Mouse (Mus musculus) embryonic stem cell, embryonic (primary cell): ENCODE measurements around the gene Shank2.

ENCODE experiments used
- CTCF ChIA-PET, 4 experiments: fragments of 300-600 bp in 2 of 4; fragments of 350-600 bp in 2 of 4; sonication (Branson Sonifier 250); formaldehyde crosslinking; loops; one replicate each; lab custom pipeline; 2022; ENCODE audit warnings: inconsistent platforms in 2 of 4; lab: Charles Lee
- POLR2A ChIA-PET, 4 experiments: fragments of 300-600 bp in 2 of 4; fragments of 350-600 bp in 2 of 4; sonication (Branson Sonifier 250); formaldehyde crosslinking; loops; one replicate each; lab custom pipeline; 2022; ENCODE audit warnings: antibody characterized with exemption in 4 of 4, inconsistent platforms in 1 of 4; lab: Charles Lee

The Shank2 gene

DNA sequence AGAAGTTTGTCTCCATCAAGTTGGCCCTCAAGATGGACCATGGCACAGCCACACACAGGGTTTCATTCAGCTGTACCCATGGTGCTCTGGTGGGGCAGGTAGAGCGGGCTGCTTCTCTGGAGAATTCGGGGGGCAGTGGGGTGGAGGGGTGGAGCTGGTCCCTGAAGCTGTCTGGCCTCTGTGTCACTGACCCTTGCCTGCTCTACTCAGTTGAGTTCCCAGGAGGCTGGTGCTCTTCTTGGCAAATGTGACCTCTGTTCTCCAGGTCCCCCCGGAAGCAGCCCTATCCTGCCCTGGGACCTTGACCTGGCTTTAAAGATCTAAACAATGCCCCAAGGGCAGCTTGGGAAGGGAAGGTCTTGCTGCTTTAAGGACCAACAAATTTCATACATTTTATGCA is 20.1 kb downstream of the Shank2 start:
- ChIA-PET CTCF (no interaction called here), POLR2A (interaction anchor here in 1 of 4 experiments (0.7 kb wide), 1 partner anchor 52 kb away, joined by 3 read pairs; no protein-coding TSS in a partner anchor)

DNA sequence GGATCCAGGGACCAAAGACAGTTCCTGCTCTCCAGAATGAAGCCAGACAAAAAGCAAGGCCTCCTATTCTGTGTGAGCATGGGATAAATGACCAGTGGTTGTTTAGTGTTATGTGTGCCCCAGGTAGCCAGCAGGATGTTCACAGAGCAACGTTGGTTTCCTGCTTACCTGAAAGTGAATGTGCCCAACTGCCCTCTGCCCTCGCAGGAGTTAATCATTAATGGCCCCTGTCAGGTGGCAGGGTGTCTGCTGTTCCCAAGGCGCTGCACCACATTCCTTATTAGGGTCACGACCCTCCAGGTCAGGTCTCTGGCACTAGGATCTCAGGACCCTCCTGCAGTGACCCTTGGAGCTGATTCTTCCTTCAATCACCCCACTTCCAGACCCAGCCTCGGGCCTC is 21.0 kb downstream of the Shank2 start:
- POLR2A ChIA-PET, result no interaction called here
- CTCF ChIA-PET, result interaction anchor here in 1 of 4 experiments (1.2 kb wide), 1 partner anchor 33 kb away, joined by 3 read pairs; no protein-coding TSS in a partner anchor

DNA sequence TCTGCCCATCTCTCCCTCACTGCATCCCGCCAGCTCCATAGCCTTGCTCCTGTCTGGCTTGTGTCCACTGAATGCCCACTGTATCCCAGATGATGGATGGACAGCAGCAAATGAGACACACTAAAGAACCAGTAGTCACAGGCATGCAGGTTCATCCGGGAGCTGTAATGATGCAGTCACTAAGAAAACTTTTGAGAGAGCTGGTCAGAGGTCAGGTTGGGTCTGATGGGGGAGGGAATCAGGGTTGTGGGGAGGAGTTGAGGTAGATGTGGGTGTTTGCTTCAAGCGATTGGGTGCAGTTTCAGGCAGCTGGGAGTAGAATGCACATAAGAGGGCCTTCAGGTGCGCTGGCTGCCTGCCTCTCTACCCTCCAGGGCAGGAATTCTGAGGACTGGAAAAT is 21.8 kb downstream of the Shank2 start:
- CTCF ChIA-PET, result interaction anchor here in 1 of 4 experiments (0.7 to 1.2 kb wide), 2 partner anchors 32 to 73 kb away, joined by 3 read pairs; no protein-coding TSS in a partner anchor
- POLR2A ChIA-PET, result no interaction called here

DNA sequence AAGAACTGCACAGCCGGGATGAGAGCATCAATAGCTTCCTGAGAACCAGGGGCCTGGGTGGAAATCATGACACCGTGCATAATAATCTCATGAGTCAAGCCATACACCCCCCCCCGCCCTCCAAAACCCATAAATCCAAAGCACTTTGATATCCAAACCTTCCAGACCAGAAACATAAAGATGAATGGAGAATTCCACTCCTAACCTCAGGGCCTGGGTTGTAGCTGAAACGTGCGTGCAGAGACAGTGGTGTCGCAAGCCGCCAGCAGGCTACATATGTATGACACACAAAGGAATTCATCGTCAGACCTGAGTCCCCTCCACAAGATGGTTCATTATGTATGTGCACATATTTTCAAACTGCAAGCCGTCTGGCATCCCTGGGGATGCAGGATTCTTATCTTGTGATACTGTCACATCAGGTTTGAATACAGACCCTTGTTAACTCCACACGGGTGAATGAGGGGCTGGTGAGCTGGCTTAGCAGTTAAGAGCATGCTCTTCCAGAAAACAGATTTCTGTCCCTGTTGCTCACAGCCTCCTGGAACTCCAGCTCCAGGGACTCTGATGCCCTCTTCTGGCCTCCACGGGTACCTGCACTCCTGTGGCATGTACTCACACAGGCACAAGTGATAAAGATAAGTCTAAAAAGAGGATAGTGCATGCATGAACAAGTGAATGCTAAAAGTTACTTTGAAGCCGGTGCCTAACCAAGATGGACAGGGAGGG is 24.5 kb downstream of the Shank2 start:
- ChIA-PET CTCF (interaction anchor here in 3 of 4 experiments (0.6 to 1.5 kb wide), 10 partner anchors 46 to 622 kb away, joined by 3 to 6 read pairs (median 3); no protein-coding TSS in a partner anchor), POLR2A (interaction anchor here in 1 of 4 experiments (1.3 to 1.4 kb wide), 2 partner anchors 9 to 10 kb away, joined by 3 to 5 read pairs; no protein-coding TSS in a partner anchor)

DNA sequence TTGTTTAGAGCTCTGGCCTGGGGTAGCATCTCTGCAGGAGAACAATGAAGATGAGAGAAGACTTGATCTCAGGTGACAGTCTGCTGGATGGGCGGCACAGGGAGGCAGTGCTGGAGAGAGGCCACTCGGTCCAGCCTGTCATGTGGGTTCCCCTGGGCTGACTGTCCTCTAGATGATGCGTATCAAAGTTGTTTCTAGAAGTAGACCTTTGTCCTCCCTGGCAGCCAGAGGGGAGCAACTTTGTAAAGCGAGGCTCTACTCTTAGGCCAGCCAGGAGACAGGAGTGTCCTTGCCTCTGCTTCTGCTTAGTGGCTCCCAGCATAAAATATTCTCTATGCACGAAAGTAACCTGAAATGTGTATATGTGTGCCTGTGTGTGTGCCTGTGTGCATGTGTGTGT is 27.5 kb downstream of the Shank2 start:
- POLR2A ChIA-PET, result no interaction called here
- CTCF ChIA-PET, result no interaction called here

DNA sequence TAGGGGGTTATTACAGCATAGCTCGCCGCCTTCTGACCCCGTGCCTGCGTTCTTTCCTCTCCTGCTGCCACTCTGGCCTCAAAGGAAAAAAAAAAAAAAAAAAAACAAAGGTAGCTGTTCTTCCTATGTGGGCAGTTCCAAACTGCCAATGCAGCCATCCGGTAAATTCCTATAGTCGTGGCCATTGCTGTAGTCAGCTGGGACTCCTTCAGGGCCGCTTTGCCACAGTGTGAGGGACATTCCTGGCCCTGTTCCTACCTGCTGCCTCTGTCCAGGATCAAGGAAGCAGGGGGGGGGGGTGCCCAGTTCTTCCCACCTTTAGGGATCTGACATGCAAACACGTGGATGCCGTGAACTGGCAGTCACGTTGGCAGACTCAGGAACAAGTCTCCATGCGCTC is 29.1 kb downstream of the Shank2 start:
- POLR2A ChIA-PET, result interaction anchor here in 1 of 4 experiments (0.7 kb wide), 1 partner anchor 85 kb away, joined by 3 read pairs; no protein-coding TSS in a partner anchor

DNA sequence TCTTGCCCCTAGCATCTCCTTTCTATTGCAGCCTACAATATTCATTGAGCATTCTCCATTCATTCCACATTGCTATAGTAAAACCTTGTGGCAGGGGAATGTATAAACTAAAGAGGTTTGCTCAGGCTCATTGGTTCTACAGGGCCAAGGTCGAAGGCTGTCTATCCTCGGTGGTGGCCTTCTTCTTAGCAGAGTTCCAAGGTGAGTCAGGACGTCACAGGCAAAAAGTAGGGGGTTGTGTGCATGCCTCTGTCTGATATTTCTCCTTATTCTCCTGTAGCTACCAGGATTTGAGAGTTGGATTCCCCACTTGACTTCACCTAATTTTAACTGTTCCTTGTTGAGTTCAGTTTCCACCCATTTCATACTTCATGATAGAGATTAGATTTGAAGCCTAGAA is 29.9 kb downstream of the Shank2 start:
- ChIA-PET POLR2A (no interaction called here), CTCF (no interaction called here)

More for the DNA sequence above, 29.1 kb downstream of the Shank2 start:
- CTCF ChIA-PET, result interaction anchor here in 3 of 4 experiments (0.5 to 1.0 kb wide), 3 partner anchors 41 to 625 kb away, joined by 3 to 4 read pairs (median 3); no protein-coding TSS in a partner anchor

DNA sequence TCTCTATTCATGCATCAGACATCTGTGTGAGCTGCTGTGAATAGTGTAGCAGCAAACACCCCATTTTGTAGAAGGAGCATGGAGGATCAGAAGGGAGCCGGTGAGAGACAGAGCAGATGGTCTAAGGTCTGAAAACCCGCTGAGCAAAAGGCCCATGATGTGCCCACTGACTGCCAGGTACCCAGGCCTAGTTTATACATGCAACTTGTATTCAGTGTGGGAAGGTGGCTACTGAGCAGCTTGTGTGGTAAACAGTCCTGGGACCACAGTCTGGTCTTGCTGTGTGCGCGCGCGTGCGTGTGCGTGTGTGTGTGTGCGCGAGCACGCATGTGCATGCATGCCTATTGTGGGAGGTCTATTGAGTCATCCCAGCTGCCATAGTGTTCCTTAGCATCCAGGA is 35.8 kb downstream of the Shank2 start:
- ChIA-PET POLR2A (no interaction called here), CTCF (interaction anchor here in 1 of 4 experiments (0.7 kb wide), 1 partner anchor 389 kb away, joined by 4 read pairs; no protein-coding TSS in a partner anchor)

DNA sequence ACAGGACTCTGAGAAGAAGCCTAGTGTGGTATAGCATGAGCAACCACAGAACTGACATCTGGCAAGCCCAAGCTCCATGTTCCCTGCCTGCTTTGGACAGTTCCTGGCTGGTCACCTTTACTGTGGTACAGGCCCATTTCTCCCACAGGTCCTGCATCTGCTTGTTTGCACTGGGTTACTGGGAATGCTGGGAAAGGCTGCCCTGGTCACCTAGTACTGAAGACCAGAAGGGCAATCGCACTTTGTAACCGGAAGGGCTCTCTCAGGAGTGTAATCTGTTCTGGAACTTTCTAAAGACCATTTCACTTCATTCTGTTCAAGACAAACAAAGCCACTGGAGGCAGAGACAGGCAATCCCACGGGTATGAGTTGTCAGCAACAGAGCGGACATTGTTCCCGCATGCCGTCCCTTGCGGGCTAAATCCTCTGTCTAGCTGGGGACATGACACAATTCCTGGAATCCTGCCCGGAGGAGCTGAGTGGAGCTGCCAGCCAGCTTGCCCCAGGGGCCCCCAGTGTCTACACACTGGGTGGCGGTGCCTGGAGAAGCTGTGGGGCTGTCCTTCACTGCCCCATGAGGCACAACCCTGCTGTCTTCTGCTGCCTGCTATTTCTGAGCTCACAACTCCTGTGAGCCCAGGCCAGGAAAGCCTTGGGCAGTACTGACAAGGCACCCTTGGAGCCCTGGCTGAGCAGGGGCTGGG is 36.4 kb downstream of the Shank2 start:
- POLR2A ChIA-PET, result no interaction called here

DNA sequence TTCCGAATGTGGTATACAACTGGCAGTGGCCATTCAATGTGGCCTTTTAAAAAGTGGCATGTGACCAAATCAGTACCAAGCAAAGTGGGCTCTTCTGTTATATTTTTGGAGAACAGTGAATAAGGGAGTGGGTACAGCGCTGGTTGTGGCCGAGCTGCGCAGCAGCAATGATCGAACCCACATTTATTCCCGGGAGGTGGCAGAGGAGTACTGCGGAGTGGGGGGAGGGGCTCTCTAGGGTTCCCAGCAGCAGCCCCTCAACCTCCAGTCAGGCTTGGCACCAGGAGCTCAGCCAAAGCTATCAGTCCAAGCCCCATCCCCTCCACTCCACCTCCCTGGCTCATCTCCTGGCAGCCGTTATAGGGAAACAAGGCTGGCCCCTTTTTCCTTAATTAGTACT is 37.0 kb downstream of the Shank2 start:
- CTCF ChIA-PET, result interaction anchor here in 2 of 4 experiments (0.6 to 0.9 kb wide), 2 partner anchors 17 to 1161 kb away, joined by 3 read pairs; no protein-coding TSS in a partner anchor
- POLR2A ChIA-PET, result no interaction called here

More for the DNA sequence above, 36.4 kb downstream of the Shank2 start:
- CTCF ChIA-PET, result interaction anchor here in 2 of 4 experiments (0.6 to 0.9 kb wide), 3 partner anchors 18 to 1162 kb away, joined by 3 to 4 read pairs (median 3); no protein-coding TSS in a partner anchor

DNA sequence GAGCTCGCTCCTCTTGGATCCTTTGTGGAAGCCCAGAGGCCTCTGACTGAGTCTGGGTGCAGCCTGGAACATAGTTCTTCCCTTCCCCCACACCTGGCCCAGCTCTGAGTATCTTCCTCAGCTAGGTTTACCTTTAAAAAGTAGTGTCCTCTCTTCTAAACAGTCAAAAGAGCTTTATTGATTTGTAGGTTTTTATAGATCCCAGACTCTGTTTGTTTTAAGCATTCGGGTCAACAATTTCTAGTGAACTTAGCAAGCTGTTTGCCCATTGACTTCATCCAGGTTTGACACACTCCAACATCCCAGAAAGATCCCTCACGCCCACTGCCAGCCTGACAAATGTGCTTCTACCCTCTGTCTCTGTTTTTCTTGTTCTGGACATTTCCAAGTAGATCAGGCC is 38.6 kb downstream of the Shank2 start:
- CTCF ChIA-PET, result interaction anchor here in 2 of 4 experiments (0.7 to 1.6 kb wide), 3 partner anchors 16 to 34 kb away, joined by 3 to 5 read pairs (median 4); no protein-coding TSS in a partner anchor
- POLR2A ChIA-PET, result no interaction called here

DNA sequence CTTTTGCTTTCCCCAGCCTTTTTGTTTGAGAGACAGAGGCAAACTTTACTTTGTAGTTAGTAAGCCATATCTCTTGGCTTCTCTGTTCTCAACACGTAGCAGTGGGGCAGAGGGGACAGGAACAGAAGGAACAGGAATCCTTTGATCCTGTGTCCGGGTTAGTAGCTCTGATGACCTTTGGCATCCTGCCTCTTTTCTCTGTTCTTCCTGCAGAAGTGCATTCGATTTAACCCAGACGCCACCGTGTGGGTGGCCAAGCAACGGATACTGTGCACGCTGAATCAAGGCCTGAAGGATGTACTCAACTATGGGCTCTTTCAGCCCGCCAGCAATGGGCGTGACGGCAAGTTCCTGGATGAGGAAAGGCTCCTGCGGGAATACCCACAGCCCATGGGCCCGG is 50.3 kb downstream of the Shank2 start:
- POLR2A ChIA-PET, result no interaction called here

DNA sequence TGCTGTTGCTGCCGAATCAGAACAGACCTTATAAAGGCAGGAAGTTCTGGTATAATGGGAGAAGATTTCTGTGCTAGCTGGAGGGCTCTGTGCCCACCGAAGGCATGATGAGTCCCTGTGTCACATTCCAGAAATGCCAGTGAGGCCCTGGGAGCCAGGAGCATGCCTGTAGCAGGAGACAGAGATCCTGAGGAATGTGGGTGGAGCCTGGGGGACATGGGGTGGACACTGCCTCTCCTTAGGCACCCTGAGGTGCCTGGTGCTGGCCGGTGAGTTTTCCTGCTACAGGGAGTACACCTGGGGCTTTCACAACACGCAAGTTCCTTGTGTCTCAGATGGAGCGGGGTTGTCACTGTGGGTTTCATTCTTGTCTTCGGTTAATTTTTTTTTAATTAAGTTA is 53.5 kb downstream of the Shank2 start:
- ChIA-PET CTCF (interaction anchor here (0.6 to 9.1 kb wide), 41 partner anchors 9 to 387 kb away, joined by 3 to 71 read pairs (median 4); partner anchors contain the start of genes Mrgpre (in 2 of the 4), Dhcr7 (in 1 of the 4) and Nadsyn1 (in 1 of the 4)), POLR2A (no interaction called here)

More for the DNA sequence above, 50.3 kb downstream of the Shank2 start:
- CTCF ChIA-PET, result interaction anchor here in 1 of 4 experiments (0.7 kb wide), 1 partner anchor 11 kb away, joined by 3 read pairs; no protein-coding TSS in a partner anchor

DNA sequence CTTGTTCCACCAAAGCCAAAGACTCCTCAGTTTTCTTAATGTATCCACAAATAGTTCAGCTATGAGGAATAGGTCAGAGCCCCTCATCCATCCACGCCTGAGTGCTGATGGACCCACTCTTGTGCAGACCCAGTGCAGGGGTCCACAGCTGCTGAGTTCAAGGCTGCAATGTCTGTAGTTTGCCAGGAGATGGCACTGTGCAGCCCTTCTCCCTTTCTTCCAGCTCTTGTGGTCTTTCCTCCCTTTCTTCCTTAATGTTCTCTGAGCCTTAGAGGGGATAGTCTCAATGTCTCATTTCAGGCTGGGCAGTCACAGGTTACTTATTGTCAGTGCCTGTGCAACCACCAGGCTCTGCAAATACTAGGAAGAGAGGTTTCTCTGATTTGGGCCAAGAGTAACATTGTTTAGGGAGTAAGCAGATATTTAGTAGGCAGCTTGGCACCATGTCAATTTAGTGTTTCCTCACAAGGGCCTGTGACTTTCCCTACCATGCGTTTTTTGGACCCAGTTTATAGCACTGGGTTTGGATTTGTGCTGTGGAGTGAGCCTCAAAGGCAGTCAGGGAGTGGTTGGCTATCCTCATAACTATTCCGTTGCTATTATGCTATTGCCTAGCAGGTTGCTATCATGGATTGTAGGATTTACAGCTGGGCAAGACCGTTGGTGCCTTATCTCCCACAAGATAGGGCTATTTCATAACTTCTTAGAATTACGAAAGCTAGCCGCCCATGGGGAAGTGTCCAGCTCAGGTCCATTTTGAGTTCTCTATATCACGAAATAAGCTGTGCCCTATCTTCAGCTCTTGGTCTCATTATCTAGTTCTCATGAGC is 54.2 kb downstream of the Shank2 start:
- ChIA-PET CTCF (interaction anchor here (0.5 to 9.1 kb wide), 53 partner anchors 9 to 1152 kb away, joined by 3 to 71 read pairs (median 4); partner anchors contain the start of genes Mrgpre (in 2 of the 4), Dhcr7 (in 1 of the 4), Nadsyn1 (in 1 of the 4) and Ppfia1 (in 1 of the 4)), POLR2A (no interaction called here)

DNA sequence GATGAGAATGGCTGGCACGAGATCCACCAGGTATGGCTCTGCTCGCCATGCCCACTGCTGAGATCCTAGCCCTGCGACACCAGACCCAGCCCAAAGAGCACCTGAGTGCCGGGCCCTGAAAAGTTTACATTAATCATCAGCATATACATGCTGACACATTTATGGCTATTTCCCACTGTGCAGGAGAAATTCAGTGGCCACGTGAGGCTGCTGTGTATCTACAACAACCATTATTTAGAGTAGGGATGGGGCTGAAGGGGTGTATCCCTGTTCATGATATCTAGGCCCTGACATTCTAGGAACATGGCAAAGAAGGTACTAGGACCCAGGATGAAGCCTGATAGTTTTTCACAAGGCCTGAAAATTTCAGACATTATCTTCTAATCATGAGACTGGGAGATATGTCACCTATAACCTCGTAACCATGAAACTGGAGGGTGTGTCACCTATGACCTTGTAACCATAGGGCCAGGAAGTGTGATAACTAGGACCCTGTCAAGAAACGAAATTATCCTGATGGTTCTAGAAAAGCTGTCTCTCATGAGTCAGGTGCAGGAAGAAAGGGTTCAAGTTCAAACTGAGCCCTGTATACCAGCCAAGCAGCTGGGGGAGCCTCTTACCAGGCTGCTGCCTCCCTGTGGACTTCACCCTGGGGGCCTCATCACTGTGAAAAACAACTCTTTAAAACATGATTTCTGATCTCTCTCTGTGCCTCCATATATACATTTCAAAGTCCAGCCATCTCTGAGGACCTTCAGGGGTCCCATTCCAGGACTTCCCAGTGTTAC is 68.6 kb downstream of the Shank2 start:
- CTCF ChIA-PET, result interaction anchor here in 2 of 4 experiments (1.0 to 5.2 kb wide), 4 partner anchors 9 to 27 kb away, joined by 3 to 71 read pairs (median 22); no protein-coding TSS in a partner anchor
- POLR2A ChIA-PET, result no interaction called here

DNA sequence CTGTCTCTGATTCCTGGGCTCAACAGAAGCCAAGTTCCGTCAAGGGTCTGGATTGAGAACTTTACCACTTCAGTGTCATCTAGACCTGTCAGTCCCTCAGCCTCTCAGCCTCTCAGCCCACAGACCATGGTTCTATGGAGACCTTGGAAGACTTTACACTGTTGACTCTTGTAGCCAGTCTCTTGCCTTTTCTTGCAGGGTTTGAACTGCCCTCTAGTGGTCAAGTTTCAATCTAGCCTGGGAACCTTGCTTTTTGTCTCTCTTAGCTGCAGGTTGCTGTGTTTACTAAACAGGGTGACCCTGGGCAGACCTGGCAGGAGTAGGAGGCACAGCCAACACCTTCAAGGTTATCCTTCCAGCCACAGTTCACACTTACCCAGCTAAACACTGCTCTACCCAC is 70.5 kb downstream of the Shank2 start:
- ChIA-PET POLR2A (interaction anchor here in 1 of 4 experiments (1.0 kb wide), 1 partner anchor 510 kb away, joined by 3 read pairs; the partner anchor contains the start of gene Fadd), CTCF (interaction anchor here (0.6 to 5.2 kb wide), 52 partner anchors 10 to 1139 kb away, joined by 3 to 71 read pairs (median 4); partner anchors contain the start of genes Mrgpre (in 3 of the 4), Nadsyn1 (in 2 of the 4) and Dhcr7 (in 1 of the 4))

DNA sequence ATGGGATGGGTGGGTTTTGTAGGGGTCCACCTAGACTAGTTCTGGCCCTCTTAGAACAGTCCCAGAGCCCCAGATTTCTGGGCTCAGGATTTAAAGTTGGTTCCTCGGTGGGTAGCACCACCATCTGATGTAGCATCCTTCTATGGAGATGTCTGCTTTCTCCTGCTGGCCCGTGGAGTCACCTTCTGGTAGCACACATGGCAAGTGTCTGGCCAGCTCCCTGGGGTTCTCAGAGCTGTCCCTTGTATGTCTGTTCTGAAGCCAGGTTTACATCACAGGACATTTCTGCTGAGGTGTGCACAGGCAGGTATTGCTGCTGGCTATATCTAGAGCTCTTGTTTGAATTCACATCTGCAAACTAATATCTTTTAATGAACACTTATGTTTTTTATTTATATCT is 71.1 kb downstream of the Shank2 start:
- POLR2A ChIA-PET, result interaction anchor here in 1 of 4 experiments (1.0 kb wide), 1 partner anchor 509 kb away, joined by 3 read pairs; the partner anchor contains the start of gene Fadd
- CTCF ChIA-PET, result interaction anchor here (0.6 to 5.2 kb wide), 39 partner anchors 10 to 1139 kb away, joined by 3 to 71 read pairs (median 4); partner anchors contain the start of genes Nadsyn1 (in 2 of the 4), Dhcr7 (in 1 of the 4) and Mrgpre (in 1 of the 4)
